ENCODE assay signal across 9 mouse cellular contexts in the genomic region with DNA sequence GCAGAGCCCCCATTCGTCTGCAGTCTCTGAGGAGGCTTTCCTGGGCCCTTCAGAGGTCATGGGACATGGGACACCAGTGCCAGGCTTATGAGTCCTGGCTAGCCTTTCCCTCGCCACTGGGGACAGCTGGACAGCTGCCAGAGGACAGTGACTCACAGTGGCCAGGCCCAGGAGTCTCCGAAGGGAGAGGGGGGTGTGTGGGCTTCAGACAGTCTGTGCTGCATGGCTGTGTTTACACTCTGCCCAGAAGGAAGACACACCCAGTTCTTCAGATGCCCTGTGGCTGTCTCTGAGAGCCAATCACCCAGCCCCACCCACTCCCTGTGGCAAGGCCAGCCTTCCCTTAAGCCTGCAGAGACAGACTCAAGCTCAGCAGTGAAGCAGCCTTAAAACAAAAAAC. TPM values are rescaled to one million over a fixed set of nuclear protein-coding genes. Genes with fewer than 3 reads are reported as not detected.
DNase-seq lines count a peak whose midpoint lies in the region; ATAC-seq and TF ChIP-seq lines count a peak whose summit lies in the region.
"Had no signal": no experiment of that assay in that cellular context is flagged by ENCODE, and none has a peak within 500 bp of the region (broad histone marks: within the 10 kb centered on the region; RNA-seq: fewer than 3 reads in every experiment).

No protein-coding gene starts in this region.

- peaks cover 58% of the 10 kb centered on the region for H3K79me2 ChIP-seq in MEL (ENCODE audit: control insufficient read depth, insufficient read depth, low read length, poor library complexity)

- TF ChIP-seq POLR2A in MEL (IDR thresholded peaks at IDR 0.05; ENCODE audit: control insufficient read depth in 1 of 2, insufficient read depth in 1 of 2, low read depth in 1 of 2, low read length in 2 of 2, poor library complexity in 1 of 2): no peak

- no peak overlapping the region for H3K4me2 ChIP-seq in lung, embryonic 16.5 days (ENCODE audit: low read depth, low read length)

- no peak overlapping the region for H3K9ac ChIP-seq in MEL (ENCODE audit: control insufficient read depth, low read depth, low read length, poor library complexity, severe bottlenecking)
- no peak overlapping the region for H3K9ac ChIP-seq in lung, embryonic 16.5 days (ENCODE audit: low read length)

- 25% methylated on average over 3 of the region's 3 CpGs for WGBS in lung, embryonic 16.5 days

- no peak for ATAC-seq in cerebellum, adult (ENCODE audit: insufficient number of reproducible peaks, low FRiP score, low TSS enrichment)
- peak; percentile 46 for ATAC-seq in common myeloid progenitor, adult 5-6 weeks (replicated peaks; ENCODE audit: low read depth, poor library complexity, severe bottlenecking)
- peak; percentile 47; the same call in 1 of the 2 replicates for ATAC-seq in lung, embryonic 16.5 days (ENCODE audit: low read depth)

- no peak overlapping the region for H3K4me3 ChIP-seq in MEL (ENCODE audit: control insufficient read depth in 1 of 2, insufficient read depth in 1 of 2, low read depth in 2 of 2, low read length in 2 of 2)
- no peak overlapping the region for H3K4me3 ChIP-seq in lung, embryonic 16.5 days (ENCODE audit: low read length)
- H3K4me3 ChIP-seq: erythroblast, embryonic 14.5 days had no signal

- DNase-seq in cerebellum, adult 11-12 months: peak; percentile 70
- peak; percentile 38 for DNase-seq in MEL (ENCODE audit: low read depth, low spot score)
- DNase-seq in induced T-regulatory cell, adult 2 months (ENCODE audit: low read depth): peak; percentile 52
- peak; percentile 23 for DNase-seq in yolk sac, embryonic 10.5 days (ENCODE audit: low spot score)
- no peak for DNase-seq in thymus, postnatal 36 days

- no peak overlapping the region for H3K27ac ChIP-seq in MEL (ENCODE audit: control insufficient read depth, low read depth, low read length)
- H3K27ac ChIP-seq in lung, embryonic 16.5 days (ENCODE audit: low read length): no peak overlapping the region

- H3K27me3 ChIP-seq in MEL (ENCODE audit: control insufficient read depth in 1 of 2, insufficient read depth in 2 of 2, low read length in 2 of 2): no peaks in the 10 kb centered on the region
- H3K27me3 ChIP-seq in lung, embryonic 16.5 days (ENCODE audit: control insufficient read depth, insufficient read depth, low read depth, low read length): no peaks in the 10 kb centered on the region

- H3K9me3 ChIP-seq in MEL (replicated peaks; ENCODE audit: insufficient read depth, low read length): no peaks in the 10 kb centered on the region
- H3K9me3 ChIP-seq in lung, embryonic 16.5 days (ENCODE audit: control insufficient read depth, low read length): no peaks in the 10 kb centered on the region

- no peak for TF ChIP-seq RAD21 in MEL (IDR thresholded peaks at IDR 0.05; ENCODE audit: low read depth, low read length)

- TF ChIP-seq EP300 in MEL (IDR thresholded peaks at IDR 0.05; ENCODE audit: low read depth in 1 of 2, low read length in 2 of 2): no peak

- H3K36me3 ChIP-seq in MEL (ENCODE audit: control insufficient read depth in 1 of 2, insufficient read depth in 2 of 2, low read length in 2 of 2): peaks cover 0 to 3% of the 10 kb centered on the region in 2 experiments; a peak in 1 of 4 replicates
- H3K36me3 ChIP-seq in lung, embryonic 16.5 days (ENCODE audit: control insufficient read depth, insufficient read depth, low read length): no peaks in the 10 kb centered on the region

- no peak for TF ChIP-seq CTCF in MEL (IDR thresholded peaks at IDR 0.05 in 2 of 3, conservative IDR thresholded peaks at IDR 0.05 in 1 of 3; ENCODE audit: control insufficient read depth in 1 of 3, insufficient read depth in 1 of 3, low read depth in 2 of 3, low read length in 3 of 3, poor library complexity in 1 of 3, severe bottlenecking in 1 of 3)

- H3K4me1 ChIP-seq in MEL (ENCODE audit: control insufficient read depth in 1 of 2, insufficient read depth in 2 of 2, low read length in 2 of 2): peaks cover 0 to 7% of the 10 kb centered on the region in 2 experiments; a peak in 2 of 4 replicates
- H3K4me1 ChIP-seq in lung, embryonic 16.5 days (replicated peaks; ENCODE audit: control insufficient read depth, insufficient read depth, low read length): peaks cover 34% of the 10 kb centered on the region

TF ChIP-seq in MEL, 35 proteins besides CTCF, POLR2A, EP300 and RAD21:
- TF ChIP-seq POLR2AphosphoS2 (IDR thresholded peaks at IDR 0.05; ENCODE audit: low read length): no peak
- TF ChIP-seq SIN3A (IDR thresholded peaks at IDR 0.05; ENCODE audit: low read length): peak; percentile 41; the same call in 1 of the 2 replicates

RNA-seq across cellular contexts. Expression of a gene that starts 5.3 kb away (rescaled TPM):
- total RNA-seq in MEL (2012; rRNA removed): 13.9 and 16.0 TPM in 2 replicates
- 10 to 100 TPM in 1 of 2 experiments, not detected in 1; 35.3 TPM for polyA plus RNA-seq in MEL (2012; ENCODE audit: insufficient read depth in 1 of 2, insufficient read length in 2 of 2, low read depth in 1 of 2, low replicate concordance in 2 of 2, missing spikeins in 1 of 2)
- total RNA-seq in common myeloid progenitor, adult 5-6 weeks (2017): 6.8 and 8.8 TPM in 2 replicates
- 12.0 and 12.9 TPM in 2 replicates for polyA plus RNA-seq in lung, embryonic 16.5 days (2015; fragmentation: Nextera tagmentation; extraction: Ambion mirVana)

RNA-seq across cellular contexts. Expression of a gene that starts 16.9 kb away (rescaled TPM):
- 56.4 and 61.0 TPM in 2 replicates for total RNA-seq in MEL (2012; rRNA removed)
- 10 to 100 TPM in 1 of 2 experiments, not detected in 1; 68.8 TPM for polyA plus RNA-seq in MEL (2012; ENCODE audit: insufficient read depth in 1 of 2, insufficient read length in 2 of 2, low read depth in 1 of 2, low replicate concordance in 2 of 2, missing spikeins in 1 of 2)
- 86.6 and 91.3 TPM in 2 replicates for total RNA-seq in common myeloid progenitor, adult 5-6 weeks (2017)
- 211 and 234 TPM in 2 replicates for polyA plus RNA-seq in lung, embryonic 16.5 days (2015; fragmentation: Nextera tagmentation; extraction: Ambion mirVana)

RNA-seq across cellular contexts. Expression of a gene that starts 29.2 kb away (rescaled TPM):
- total RNA-seq in MEL (2012; rRNA removed): not detected in 2 replicates
- not detected for polyA plus RNA-seq in MEL (2012; ENCODE audit: insufficient read depth in 1 of 2, insufficient read length in 2 of 2, low read depth in 1 of 2, low replicate concordance in 2 of 2, missing spikeins in 1 of 2)
- not detected in 2 replicates for total RNA-seq in common myeloid progenitor, adult 5-6 weeks (2017)
- polyA plus RNA-seq in lung, embryonic 16.5 days (2015; fragmentation: Nextera tagmentation; extraction: Ambion mirVana): not detected in 2 replicates
- polyA plus RNA-seq: erythroblast, embryonic 14.5 days had no signal

Comparison
In these comparisons a context has a peak if more than half of its experiments do, and no peak if none do; other contexts are left out.
1. DNase-seq: peak in cerebellum, adult 11-12 months (single experiment), MEL (single experiment), induced T-regulatory cell, adult 2 months (single experiment) and yolk sac, embryonic 10.5 days (single experiment); none in thymus, postnatal 36 days (0 of 2).